Mouse (Mus musculus) erythroblast, adult 5-6 weeks (primary cell): ENCODE measurements around the gene Trabd2b. TPM values are rescaled to one million over a fixed set of nuclear protein-coding genes. Genes with fewer than 3 reads are reported as not detected.

ENCODE experiments used
- ATAC-seq: replicated peaks from 2 replicates; pipeline ENCODE4 v1.8.0; 2016; ENCODE audit warnings: moderate number of reproducible peaks, mild to moderate bottlenecking, moderate TSS enrichment, inconsistent platforms; ENCODE audit not compliant: poor library complexity, low FRiP score, severe bottlenecking
- total RNA-seq, 2 experiments: library from RNA; stranded (forward) in 1 of 2; stranded (reverse) in 1 of 2; fragments of 150-400 nt in 1 of 2; fragments of 200-764, 138-1000 nt in 1 of 2; gene quantifications; 2 replicates each; pipeline versions ENCODE4 v1.2.3 to v1.2.4; 2015 to 2017; ENCODE audit warnings: low replicate concordance in 2 of 2

The Trabd2b gene
- total RNA-seq, 2 experiments from 2014 or later = not detected

DNA sequence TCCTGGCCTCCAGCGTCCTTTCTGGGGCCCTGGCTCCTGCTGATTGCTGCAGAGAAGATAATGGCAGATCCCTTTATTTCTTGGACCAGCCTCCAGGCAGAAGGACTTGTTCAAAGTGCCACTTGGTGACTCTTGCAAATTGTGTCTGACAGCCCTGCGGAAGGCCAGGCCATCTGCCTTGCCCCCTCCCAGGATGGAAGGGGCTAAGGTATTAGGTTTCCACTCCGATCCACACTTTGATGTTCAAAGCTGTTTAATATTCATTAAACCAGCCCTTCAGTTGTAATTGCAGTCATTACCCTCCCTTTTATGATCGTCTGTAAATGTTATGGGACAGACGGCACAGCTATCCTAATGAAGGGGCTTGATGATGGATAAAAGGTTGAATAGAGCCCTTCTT lies 75.0 kb downstream of the Trabd2b start:
- ATAC-seq = no peak

DNA sequence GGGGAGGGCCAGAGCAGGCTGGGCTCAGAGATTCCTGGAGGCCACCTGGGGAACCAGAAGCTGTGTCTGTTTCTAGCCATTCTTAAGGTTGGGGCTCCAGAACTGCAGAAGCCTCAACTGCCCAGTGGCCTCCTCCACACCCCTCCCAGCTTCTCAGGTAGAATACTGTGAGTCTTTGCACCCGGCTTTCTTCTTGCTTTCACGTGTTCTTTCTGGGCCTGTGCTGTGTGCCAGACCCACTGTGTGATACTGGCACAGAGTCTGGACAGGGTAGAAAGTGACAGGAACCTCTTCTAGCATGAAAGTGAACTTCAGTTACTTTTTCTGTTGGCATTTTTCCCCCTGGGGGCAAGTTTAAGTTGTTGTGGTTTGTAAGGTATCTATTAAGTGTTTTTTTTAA lies 77.6 kb downstream of the Trabd2b start:
- ATAC-seq = no peak

DNA sequence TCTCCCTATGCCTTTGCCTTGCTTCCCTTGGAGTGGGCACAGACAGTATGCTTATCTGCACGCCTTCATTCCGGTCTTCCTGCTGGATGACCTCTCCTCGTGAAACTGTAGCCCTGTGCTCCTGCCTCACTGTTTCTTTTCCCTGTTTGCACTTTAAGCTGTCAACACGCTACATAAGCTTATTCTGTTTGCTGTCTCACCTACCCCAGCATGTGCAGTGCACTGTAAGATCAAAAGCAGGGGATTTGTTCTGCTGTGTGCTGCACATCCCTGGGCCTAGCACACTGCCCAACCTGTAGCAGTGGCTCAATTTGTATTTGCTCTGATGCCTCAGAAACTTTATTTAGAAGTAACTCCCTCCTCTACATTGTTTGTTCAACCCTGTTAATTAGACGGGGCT lies 79.5 kb downstream of the Trabd2b start:
- ATAC-seq = no peak

DNA sequence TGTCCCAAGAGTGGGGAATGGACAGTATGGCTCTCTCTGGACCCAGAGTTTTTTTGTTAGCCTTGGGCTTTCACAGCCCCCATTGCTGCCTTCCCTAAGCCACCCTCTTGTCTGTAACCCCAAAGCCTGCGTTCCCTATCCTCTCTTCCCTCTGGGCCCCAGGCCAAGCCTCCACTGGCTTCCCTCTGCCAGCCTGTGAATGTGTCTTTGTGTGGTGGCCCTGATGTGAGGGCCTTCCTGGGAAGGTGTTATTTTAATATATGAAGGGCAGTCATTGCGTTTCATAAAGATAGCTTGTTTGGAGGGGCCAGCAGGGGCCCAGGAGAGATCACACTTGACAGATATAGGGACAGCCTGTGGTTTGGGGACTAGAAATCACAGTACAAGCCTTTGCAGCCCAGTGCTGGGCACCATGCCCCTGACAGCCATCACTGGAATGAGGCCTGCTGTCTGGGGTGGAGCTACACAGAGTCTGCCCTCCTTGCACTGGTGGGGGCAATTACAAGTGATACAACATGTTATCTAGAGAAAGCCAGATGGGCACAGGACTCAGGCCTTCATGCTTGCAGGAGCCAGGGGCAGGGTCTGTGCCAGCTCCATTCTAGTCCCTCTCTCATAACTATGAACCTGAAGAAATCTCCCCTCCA lies 80.5 kb downstream of the Trabd2b start:
- no peak for ATAC-seq

DNA sequence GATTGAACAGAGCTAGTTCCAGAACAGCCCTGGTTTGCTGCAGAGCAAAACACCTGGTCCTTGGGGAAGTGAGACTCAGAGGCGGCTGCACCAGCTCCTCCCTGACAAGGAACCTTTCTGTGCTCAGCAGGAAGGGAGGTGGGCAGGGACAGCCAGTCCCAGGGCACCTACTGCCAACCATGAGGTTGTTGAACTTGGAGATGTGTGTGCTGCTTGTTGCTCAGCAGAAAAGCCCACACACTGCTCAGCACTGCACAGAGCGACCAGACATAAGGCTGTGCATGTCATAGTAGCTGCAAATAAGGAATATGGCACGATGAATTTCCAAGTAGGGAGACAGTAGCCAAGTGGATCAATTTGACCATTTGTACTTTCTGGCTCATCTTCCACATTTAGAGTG lies 81.2 kb downstream of the Trabd2b start:
- ATAC-seq = no peak

DNA sequence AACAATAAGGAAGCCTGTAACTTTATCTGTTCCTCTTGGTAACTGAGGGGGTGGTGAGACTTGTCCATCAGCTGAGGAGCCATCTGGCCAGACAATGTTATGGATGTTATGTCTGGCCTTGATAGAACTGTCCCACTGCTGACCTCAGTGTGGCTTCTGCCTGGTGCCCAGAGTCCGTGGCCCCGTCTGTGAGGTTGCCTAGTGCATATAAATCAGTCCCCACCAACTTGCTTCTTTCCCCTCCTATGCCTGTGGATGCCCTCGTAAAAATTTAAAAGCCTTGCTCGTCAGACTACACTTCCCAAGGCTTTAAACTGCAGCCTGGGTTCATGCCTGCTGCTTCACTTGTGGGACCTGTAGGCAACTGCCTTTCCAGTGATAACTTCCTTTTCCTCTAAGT lies 85.6 kb downstream of the Trabd2b start:
- ATAC-seq = no peak

DNA sequence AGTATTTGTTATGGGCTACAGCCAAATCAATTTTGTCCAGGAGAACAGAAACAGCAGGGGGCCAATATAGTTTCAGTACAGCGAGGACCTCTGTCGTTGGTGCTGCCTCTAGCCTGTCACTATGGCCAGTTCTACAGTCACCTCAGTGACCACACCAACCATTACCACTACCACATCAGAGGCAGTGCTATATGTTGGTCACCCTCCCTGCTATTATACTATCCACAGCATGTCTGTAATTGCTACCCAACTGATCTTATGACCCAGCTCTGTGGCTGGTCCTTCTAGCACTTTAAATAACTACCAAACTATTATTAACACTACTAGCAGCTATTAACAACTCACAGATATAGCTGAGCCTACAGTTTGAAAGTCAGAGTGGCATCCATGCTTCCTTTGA lies 87.5 kb downstream of the Trabd2b start:
- no peak for ATAC-seq

DNA sequence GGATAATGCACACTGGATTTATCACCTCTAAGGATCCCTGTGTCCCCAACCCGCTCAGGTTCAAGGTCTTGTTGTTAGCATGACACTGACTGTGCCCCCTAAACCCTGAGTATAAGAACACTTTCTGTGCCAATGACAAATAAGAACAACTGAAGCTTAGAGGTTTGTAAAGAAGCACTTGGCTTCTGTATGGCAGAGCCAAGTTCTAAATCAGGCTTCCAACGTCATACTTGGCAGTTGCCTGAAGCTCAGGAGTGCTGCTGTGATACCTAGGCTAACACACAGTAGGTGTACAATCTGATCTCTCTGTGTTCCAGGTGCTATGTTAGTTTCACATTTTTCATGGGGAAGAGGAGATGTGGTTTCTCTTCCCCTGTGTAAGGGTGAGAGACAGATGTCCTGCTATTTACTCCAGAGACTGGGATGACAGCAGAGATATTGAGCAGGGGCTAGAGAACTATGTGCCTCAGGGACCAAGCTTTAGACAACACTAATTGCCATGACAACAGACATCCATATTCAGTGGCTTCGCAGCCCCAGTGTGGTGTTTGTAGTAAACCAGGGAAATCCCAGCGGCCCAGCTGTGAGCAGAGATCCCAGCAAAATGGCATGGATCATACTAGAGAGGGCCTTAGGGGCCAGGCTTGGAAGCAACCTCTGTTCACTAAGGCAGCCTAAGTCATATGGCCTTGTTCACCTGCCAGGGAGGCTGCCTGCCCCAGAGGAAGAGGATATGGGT lies 89.3 kb downstream of the Trabd2b start:
- ATAC-seq = no peak

DNA sequence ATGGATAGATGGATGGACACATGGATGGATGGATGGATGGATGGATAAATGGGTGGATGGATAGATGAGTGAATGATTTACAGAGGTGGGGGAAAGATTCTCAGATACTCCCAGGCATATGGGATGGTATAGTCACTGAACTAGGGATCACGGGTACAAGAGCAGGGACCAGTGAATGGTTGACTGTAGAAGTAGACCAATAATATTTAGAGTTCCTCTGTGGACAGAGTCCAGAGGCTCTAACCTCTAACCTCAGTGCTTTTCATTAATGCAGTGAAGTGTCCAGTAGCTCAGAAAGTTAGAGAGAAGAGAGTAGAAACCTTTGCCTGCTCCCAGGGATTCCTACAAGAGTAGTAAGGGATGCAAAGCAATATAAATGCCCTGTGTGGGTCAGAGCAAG lies 93.1 kb downstream of the Trabd2b start:
- ATAC-seq = no peak

DNA sequence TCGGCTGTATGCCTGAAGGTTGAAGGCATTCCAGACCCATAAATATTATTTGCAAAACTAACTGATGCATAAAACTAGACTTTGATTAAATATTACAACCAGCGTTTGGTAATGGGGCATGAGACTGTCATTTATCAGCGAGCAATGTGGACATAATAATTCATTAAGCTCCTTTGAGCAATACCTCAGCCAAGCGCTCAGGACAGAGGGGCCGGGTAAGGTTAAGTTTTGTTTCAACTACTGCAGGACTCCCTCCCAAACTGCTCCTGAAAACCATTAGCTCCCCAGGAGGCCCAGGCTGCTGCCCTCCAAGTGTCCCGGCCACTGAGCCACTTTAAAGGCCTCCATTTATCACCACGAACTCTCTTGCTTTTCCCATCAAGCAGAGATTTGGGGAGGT lies 93.8 kb downstream of the Trabd2b start:
- ATAC-seq = no peak

DNA sequence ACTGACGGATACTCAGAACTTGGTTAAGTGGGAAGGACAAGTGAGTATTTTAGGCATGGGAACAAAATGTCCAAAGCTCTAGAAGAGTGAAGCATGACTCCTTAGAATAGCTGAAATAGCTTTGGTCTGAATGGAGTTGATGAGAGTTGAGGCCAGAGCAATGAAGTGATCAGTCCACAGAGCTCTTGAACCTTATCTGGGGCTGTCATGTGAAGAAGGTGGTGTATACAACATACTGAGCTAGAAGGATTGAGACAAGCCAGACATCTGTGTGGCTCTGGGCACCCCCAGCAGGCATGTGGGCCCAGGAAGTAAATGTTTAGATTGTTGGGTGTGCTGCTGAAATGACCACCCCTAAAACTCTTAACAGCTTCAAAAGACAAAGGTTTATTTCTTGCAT lies 94.5 kb downstream of the Trabd2b start:
- no peak for ATAC-seq

DNA sequence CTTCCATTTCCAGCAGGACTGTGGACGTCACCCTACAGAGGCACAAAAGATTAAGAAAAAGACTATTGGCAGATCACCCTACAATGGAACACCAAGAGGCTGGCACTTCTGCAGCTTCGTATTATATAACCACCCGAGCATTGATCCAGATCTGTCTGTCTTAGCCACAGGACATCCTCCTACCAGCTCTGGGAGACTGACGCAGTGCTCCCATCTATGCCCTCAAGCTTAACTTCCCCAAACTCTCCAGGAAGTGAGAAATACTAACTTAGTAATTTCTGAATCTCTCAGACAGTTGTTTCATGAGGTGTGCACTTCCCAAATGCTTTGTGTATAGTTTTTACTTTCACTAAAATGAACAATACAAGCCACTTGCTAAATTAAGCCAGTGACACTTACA lies 95.1 kb downstream of the Trabd2b start:
- no peak for ATAC-seq

DNA sequence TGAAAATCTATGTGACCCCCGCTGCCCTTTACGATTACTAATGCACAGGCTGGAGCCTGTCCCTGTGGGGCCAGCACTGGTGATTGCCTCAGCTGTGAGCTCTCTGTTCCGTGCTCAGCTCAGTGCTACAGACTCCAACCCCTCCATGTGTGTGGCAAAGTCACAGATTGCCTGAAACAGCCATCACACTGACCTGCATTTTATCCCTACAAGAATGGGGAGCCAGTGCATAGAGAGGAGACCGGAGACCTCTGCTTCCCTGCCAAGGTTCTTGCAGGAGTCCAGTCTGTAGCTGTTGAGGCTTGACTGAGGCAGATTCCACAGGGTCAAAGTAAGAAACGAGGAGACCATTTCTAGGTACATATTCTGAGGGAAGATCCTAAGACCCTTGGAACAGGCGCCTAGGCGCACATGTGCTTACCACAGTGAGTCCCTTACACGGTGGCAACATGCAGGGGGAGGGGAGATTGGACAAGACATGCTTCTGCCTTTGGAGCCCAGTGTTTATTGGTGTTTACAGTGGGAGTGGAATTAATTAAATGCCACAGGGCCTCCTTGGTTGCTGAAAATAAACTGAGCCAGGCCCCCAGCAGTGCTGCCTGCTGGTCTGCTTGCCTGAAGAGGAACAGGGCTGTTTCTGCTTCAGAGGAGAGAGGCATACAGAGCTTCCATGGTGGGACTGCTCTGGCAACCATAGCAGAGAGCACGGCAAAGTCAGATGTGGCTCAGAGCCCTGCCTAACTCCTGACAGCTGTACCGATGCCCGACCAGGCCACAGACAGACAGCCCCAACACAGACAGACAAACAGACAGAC lies 97.9 kb downstream of the Trabd2b start:
- ATAC-seq = no peak

DNA sequence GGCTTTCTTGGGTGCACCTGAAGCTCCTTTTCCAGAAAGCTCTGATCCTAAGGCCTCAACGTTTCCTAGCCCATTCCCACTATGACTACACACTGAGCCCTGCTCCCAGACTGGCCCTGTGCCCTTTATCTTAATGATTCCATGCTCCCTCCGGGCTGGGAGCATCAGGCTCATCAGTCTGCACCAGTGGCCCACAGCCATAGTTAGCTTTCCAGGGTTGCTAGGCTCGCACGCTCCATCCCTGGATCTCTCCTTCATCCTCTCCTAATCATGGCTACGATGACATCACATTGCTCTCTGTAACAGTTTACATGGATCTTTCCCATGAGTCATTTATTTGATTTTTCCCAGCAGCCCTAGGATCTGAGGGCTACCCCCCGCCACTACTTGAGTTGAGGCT lies 103.1 kb downstream of the Trabd2b start:
- no peak for ATAC-seq

DNA sequence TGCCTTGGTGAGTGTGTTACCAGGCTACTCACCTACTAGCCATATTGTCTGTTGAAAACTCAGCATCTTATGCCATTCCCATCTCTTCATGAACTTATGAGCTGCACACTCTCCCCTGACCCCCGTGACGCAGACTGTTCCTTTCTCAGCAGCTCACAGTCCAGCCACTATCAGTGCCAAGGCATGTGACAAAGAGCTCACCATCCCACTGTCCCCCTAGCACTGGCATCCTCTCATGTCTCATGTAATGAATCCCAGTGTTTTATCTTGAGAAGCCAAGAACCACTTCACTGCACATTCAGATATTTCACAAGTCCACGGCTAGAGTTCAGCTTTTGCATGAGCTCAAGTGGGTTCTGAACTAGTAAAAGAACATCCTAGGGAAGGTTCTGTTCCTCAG lies 105.1 kb downstream of the Trabd2b start:
- no peak for ATAC-seq

DNA sequence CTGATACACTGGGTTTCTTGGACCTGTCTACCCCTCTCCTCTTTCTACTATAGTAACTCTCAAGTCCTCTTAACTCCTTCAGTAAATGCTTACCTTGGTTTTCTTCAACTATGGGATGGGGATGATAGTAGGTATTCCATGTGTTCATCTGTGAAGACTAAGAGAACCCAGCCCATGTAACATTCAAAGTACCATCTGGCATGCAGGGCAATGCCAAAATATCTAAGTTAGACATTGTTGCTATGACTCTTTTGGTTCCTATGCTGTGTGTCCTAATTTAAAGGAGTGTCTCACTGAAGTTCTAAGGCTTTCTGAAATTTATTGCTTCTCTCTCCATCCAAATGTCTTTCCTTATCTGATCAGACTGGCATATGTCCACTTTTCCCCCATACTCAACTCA lies 106.6 kb downstream of the Trabd2b start:
- no peak for ATAC-seq

DNA sequence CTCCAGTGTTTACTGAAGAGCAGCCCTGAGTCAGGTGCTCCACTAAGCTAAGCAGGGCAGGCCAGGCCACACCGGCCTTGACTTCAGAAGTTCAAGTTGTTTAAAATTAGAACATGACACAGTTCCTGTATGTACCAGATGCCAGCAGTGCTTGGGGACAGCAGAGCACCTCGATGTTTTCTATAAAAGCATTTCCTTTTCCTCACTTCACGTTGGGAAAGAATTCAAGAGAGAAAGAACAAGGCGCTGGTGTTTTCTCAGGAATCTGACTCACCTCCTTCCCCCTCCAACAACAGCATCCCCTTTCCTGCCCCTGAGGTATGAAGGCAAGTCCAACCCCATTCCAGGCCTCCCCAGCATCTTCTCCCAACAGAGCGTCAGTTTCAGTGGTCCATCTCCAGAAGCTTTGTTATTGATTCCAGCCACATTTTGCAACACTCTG lies 108.8 kb downstream of the Trabd2b start:
- ATAC-seq = no peak

DNA sequence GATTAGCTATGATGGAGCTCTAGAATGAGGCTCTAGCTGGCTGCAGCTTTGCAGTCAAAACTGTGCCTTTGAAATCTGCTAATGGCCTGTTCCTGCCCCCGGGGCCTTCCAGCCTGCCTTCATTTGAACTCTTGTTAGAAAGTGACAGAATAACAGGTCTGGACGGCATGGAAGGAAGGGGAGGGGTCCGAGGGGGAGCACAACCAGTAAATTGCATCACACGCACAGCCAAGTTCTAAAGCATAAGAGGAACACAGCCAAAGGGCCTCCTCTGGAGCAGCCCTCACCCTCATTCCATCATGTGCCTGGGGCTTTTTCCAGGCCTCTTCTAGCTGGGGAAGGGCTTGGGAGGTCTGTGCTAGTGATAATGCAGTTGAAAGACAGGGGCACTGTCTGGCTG lies 110.1 kb downstream of the Trabd2b start:
- no peak for ATAC-seq

DNA sequence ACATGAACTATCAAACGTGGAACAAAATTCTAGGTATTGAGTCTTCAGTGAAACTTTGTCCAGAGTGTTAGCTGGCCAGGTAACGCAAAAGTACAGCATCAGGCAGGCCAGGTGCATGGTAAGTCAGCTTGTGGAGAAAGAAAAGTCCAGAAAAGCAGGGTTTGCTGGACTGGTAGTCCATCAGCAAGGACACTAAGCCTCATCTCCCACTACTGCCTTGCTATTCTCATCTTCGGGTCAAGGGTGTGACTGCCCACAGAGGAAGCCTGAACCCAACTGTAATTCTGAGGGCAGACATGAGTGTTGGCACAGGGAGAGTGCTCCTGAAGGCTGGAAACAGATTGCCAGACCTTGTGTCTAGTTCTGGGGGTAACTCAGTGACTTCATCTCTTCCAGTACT lies 111.5 kb downstream of the Trabd2b start:
- no peak for ATAC-seq

DNA sequence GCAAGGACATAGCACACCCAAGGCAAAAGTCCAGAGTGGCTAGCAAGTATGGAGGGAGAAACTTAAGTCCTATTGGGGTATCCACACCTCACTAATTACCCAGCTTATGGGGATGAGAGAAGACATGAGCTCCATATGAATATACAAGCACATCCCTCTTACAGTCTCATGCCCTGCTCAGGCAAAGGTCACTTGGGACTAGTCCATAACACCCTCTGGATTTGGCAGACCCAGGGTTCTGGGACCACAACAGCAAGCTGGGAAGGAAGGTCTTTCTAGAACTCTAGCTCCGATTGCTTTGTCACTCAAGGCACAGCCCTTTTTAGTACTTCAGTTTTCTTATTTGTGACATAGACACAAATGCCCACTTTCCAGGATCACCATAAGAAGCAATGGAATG lies 112.0 kb downstream of the Trabd2b start:
- no peak for ATAC-seq

DNA sequence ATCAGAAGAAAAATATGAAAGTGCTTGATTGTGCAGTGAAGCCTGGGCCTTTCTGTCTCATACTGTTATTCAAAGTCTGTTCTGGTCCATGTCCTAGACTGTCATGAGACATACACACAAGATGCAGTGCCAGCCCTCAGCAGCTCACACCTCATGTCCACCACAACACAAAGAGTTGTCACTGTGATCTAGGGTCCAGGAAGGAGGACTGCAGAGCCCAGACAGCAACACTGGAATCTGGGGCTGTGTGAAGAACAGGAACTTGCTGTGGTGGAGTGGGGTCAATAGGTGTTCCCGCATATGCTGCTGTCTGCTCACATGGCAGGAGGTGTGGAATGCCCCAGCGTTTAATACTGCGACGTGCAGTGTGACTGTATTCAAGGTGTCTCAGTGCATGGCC lies 112.8 kb downstream of the Trabd2b start:
- no peak for ATAC-seq
